Mouse (Mus musculus) embryo, embryonic 10 days (tissue): ENCODE data around the gene Dmrtc2.
"Not testable (repeated sequence)": the region's sequence is repeated elsewhere in the genome, so short reads cannot be mapped to it uniquely, and the experiment has no call there.

Source experiments
- DNase-seq: peaks from one replicate; pipeline ENCODE4 v3.0.0-alpha.2; 2015; ENCODE audit warnings: low spot score

Gene Dmrtc2

GRCm38 (mm10) chr7:24869532-24870165 is at the start of gene Dmrtc2, which contains the start of gene Lypd4:
Gene Dmrtc2 (plus strand): TSS chr7:24870057.
Gene Lypd4 (minus strand): TSS chr7:24869941.
- peak; percentile 31 for DNase-seq

- no peak for DNase-seq
Observed at GRCm38 (mm10) chr7:24824452-24824851, 45.4 kb upstream of the Dmrtc2 start.

- no peak for DNase-seq
Observed at GRCm38 (mm10) chr7:24827181-24827580, 42.7 kb upstream of the Dmrtc2 start.

GRCm38 (mm10) chr7:24838732-24839409 is 31.0 kb upstream of the Dmrtc2 start:
- DNase-seq: not testable (repeated sequence)

- no peak for DNase-seq
Observed at GRCm38 (mm10) chr7:24839410-24839808, 30.4 kb upstream of the Dmrtc2 start.

- no peak for DNase-seq
Observed at GRCm38 (mm10) chr7:24840331-24840730, 29.5 kb upstream of the Dmrtc2 start.

GRCm38 (mm10) chr7:24841009-24841408 is 28.8 kb upstream of the Dmrtc2 start:
- DNase-seq: no peak

- DNase-seq: no peak
Observed at GRCm38 (mm10) chr7:24844144-24844543, 25.7 kb upstream of the Dmrtc2 start.

- DNase-seq: no peak
Observed at GRCm38 (mm10) chr7:24845181-24845580, 24.7 kb upstream of the Dmrtc2 start.

GRCm38 (mm10) chr7:24845713-24846112 is 24.1 kb upstream of the Dmrtc2 start:
- peak; percentile 79 for DNase-seq

- DNase-seq: not testable (repeated sequence)
Observed at GRCm38 (mm10) chr7:24846576-24846975, 23.3 kb upstream of the Dmrtc2 start.

- peak; percentile 54 for DNase-seq
Observed at GRCm38 (mm10) chr7:24850162-24850561, 19.7 kb upstream of the Dmrtc2 start.

- peak; percentile 72 for DNase-seq
Observed at GRCm38 (mm10) chr7:24850899-24851303, 19.0 kb upstream of the Dmrtc2 start.

GRCm38 (mm10) chr7:24851596-24852325 is 18.1 kb upstream of the Dmrtc2 start:
- no peak for DNase-seq

- peak; percentile 44 for DNase-seq
Observed at GRCm38 (mm10) chr7:24852557-24853232, 17.2 kb upstream of the Dmrtc2 start.

- no peak for DNase-seq
Observed at GRCm38 (mm10) chr7:24853233-24853563, 16.7 kb upstream of the Dmrtc2 start.

- DNase-seq: no peak
Observed at GRCm38 (mm10) chr7:24853695-24854094, 16.2 kb upstream of the Dmrtc2 start.

- DNase-seq: no peak
Observed at GRCm38 (mm10) chr7:24856460-24857120, 13.3 kb upstream of the Dmrtc2 start.

GRCm38 (mm10) chr7:24859234-24859633 is 10.6 kb upstream of the Dmrtc2 start:
- DNase-seq: no peak

- no peak for DNase-seq
Observed at GRCm38 (mm10) chr7:24861913-24862312, 7.9 kb upstream of the Dmrtc2 start, which contains the start of gene Gm9844. Gene Gm9844 (plus strand): TSS chr7:24862213.

- DNase-seq: no peak
Observed at GRCm38 (mm10) chr7:24862853-24863252, 7.0 kb upstream of the Dmrtc2 start.

- DNase-seq: no peak
Observed at GRCm38 (mm10) chr7:24864156-24864555, 5.7 kb upstream of the Dmrtc2 start.
